Mouse (Mus musculus): ENCODE measurements around the gene Cbl. TPM values are rescaled to one million over a fixed set of nuclear protein-coding genes. Genes with fewer than 3 reads are reported as not detected.
A peak's percentile ranks its signal among the peaks of the same experiment; 100 is the strongest.

The Cbl gene
- polyA plus RNA-seq, 3 experiments from 2014 or later = 17.9 to 31.2 (median 19.8) TPM

DNA sequence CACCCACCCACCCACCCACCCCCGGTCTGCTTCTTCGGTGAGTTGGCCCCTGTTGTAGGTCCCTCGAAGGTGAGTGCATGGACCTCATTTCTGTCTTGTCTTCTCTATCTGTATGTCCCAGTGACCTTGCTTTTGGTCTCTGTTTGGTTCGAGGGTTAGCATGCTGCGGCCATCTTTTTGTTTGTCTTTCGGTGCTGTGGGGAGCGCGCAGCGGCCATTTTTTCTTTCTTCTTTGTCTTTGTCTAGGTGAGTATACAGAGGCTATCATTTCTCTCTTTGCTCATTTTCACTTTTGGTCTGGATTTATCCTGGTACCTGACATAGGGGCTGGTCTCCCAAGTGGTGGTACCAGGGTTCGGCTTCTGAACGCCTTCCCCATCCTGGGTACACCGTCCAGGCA lies 55.0 kb downstream of the Cbl start:
- ATAC-seq = no peak

DNA sequence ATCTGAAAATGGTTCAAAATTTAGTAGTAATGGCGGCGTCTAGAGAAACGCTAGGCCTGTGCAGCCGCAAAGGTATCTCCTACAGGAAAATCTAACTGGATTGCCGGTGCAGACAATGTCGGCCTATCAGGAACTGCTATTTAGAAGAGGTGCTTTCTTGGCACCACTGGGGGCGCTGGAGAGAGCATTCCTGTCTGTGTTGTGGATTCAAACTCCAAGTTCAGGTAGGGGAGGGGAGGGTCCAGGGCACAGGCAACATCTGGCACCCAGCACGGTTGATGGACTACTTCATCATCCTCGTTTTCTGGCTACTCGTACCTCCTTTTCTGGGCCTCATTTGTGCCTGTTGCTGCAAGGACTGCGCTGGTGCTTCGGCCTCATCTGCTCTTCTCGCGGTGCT lies 55.5 kb downstream of the Cbl start:
- peak; percentile 41 for ATAC-seq

DNA sequence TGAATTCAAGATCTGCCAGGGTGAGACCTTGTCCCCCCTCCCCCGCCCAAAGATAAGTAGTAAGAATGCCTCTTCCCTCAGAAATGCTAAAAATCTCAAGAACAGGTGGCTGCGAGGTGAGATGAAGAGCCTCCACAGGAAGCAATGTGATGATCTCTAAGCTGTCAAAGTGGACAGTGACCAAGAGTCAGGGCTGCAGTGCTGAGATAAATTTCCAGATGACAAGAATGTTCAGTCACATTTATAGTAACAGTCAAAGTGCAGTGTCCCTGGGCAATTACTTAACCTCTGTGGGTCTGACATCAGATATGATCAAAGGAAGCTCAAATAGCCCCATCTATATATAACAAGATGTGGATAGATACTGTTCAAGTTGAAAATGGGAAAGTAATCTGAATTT lies 56.4 kb downstream of the Cbl start:
- ATAC-seq = no peak

DNA sequence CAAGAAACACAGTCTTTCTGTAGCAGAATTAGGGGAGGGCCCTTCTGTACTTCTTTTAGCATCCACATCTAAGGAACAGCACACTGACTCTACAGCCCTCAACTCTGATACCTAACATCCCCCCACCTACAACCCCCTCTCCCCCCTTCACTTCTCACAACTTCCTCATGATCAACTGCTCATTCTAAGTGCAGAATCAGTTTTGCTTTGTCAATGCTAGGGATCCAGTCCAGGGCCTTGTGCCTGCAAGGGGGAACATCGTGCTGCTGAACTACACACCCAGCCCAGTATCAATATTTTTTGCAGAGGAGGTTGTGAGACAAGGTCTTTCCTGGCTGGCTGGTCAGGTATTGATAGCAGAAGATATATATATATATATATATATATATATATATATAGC lies 57.9 kb downstream of the Cbl start:
- no peak for ATAC-seq

DNA sequence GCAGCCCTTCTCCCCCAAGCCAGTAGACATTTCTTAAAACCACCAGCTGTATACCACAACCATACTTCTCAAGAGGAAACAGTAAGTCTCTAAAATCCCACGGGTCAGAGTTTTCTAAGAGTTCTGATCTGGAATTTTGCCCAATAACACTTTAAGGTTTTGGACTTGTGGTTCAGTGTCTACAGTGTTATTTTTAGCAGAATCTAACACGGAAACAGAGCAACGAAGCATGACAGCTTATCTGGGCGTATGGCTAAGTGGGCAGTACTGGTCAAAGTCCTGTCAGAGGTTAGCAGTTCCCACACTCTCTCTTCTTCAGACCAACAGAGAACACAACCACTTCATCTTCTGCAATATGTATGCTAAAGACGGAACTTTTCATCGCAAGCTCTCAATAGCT lies 58.3 kb downstream of the Cbl start:
- ATAC-seq = no peak

DNA sequence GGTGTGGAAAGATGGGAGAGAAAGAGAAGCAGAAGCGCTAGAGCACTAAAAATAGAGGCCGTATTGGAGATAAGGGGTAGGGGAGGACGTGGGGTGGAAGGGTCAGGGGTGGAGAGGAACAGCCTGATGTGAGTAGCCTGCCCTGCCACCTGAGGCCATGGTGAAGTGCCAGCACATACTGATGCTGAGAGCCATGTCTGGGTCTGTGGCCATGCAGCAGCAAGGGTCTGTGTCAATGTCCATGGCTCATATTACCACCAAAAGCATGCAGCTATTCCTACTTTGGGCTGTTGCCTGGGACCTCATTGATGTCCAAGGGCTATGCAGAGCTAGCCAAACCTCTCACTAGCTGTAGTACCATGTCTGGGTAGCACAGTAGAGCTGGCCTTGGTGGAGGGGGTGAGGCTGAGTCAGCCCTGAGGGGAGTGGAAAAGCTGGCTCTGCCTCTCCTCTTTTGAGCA lies 63.1 kb downstream of the Cbl start:
- ATAC-seq = no peak

DNA sequence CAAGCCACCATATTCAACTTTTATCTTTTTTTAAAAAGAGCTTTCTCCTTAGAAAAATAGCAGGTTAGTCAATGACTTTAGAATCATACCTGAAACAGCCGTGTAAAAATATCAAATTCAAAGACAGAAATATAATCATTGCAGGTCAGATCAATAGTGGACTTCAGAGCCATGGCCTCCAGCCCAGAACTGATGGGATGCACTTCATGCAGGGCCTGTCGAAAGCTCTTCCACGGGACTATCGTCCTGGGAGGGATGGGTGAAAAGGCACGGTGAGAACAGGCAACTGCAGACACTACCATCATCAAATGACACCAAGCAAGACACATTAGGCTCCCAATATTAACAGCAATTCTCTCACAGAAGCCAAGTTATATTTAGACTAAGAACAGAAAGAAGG lies 64.9 kb downstream of the Cbl start:
- no peak for ATAC-seq

DNA sequence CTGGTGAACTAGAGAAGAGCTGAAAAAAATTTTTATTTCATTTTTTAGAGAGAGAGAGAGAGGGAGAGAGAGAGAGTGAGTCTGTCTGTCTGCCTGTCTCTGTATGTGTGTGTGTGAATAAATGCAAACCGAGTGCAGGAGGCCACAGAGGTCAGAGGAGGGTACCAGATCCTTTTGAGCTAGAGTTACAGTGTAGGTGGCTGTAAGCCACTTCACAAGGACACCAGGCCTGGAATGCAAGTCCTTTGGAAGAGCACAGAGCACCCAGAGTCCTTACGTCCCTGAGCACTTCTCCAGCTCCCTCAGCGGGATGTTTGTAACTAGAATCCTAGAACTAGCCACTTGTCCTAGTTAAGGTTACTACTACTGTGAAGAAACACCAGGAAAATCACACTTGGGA lies 74.0 kb downstream of the Cbl start:
- ATAC-seq = no peak

DNA sequence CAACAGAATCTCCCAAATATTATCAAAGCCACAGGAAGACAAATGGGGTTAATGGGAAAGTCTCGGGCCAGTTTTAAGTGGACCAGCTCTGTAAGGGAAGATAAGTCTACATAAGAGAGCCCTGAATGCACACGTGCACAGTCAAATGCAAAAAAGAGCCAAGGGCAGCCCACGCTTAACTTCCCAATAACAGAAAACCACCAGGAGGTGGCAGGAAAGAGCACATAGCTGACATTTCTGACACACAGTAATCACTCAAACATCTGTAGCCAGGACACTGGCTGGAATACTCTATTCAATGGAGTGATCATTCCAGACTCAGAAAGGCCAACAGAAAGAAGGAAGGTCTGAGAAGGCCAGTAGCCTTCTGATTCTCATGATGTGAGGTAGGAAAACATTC lies 86.6 kb downstream of the Cbl start:
- no peak for ATAC-seq

DNA sequence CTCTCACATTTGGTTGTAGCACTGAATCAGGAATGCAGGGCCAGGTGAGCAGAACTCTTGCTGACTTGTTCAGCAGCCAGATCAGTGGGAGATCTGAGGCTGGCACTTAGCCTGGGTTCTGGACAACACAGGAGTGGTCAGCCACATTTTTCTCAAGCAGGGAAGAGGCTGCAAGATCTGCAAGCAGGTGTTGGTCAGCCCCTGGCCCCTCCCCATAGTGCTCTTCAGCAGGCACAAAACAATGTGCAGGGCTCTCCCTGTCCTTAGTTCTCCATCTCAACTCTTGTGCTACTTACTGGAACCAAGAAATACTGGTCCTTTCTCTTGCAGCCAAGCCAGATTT lies 89.2 kb downstream of the Cbl start:
- ATAC-seq = no peak

DNA sequence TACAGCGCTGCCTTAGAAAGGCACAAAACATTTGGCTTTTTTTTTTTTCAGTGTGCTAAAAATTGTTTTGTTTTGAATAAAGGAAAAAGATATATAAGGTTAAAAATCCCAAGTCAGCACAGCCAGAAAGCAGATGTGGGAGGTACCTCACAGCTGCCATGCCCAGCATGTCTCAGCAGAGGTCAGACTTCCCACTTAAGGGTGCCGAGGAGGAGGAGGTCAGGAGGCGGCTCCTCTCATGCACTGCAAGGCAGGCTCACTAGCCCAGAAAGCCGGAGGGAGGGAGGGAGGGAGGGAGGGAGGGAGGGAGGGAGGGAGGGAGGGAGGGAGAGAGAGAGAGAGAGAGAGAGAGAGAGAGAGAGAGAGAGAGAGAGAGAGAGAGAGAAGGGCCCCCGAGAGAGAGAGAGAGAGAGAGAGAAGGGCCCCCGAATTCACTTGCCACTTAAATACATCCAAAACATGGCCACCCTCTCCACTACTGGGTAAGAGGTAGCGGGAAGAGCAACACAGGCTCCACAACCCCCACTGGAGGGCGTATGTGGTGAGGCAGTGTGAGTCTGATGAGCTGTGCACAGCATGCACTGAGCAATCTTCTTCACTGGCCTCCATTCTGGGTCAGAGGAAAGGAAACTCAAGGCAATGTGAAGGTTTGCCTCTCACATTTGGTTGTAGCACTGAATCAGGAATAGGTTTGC lies 89.7 kb downstream of the Cbl start:
- ATAC-seq = no peak

DNA sequence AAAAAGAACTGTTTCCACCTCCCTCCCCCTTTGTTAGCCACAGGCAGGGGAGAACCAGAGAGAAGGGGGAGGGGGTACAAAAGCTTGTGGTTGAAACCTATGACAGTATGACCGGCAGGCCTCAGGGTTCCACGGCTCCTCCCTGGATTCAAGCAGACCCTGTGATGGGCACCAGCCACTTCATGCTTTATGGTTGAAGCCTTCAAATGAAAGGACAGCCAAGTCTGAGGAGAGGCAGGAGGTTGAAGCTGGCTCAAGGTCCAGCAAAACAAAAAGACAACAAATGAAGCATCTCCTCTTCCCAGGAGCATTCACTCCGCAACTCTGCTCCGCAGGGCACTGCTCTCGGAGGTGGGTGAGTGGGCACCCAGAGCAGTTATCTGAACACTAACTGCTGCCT lies 90.4 kb downstream of the Cbl start:
- no peak for ATAC-seq

DNA sequence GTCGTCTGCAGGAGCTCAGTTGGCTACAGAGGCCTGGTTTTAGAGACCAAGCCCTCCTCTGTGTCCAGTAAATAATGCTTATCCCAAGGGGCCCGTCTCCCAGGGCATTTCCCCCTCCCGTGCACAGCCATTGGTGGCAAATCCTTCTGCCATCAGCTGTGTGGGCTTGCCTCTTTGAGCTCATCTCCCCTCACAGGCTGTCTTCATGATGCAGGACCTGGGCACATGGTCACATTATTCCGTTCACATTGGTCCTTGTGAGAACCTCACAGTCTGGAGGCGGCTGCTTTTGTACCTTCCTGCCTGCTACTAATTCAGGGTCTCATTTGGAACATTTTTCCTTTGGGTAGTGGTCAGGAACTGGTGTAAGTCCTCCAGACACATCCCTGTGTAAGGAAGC lies 91.9 kb downstream of the Cbl start:
- no peak for ATAC-seq

DNA sequence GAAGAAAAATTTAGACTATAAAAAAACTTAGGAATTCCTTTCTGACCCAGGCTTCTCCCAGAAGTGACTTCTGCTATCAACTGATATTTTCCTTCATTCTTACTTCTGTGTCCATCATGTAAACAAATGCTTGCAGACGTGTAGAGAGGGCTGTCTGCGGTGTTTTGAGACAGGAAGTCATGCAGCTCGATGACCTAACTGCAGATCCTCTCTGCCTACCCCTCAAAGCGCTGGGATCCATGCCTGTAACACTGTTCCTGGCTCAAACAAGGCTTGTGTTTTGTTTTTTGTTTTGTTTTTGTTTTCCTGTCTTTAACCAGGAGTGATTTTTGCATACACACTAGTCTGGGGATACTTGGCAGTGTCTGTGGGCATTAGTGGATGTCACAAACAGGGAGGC lies 96.0 kb downstream of the Cbl start:
- no peak for ATAC-seq

DNA sequence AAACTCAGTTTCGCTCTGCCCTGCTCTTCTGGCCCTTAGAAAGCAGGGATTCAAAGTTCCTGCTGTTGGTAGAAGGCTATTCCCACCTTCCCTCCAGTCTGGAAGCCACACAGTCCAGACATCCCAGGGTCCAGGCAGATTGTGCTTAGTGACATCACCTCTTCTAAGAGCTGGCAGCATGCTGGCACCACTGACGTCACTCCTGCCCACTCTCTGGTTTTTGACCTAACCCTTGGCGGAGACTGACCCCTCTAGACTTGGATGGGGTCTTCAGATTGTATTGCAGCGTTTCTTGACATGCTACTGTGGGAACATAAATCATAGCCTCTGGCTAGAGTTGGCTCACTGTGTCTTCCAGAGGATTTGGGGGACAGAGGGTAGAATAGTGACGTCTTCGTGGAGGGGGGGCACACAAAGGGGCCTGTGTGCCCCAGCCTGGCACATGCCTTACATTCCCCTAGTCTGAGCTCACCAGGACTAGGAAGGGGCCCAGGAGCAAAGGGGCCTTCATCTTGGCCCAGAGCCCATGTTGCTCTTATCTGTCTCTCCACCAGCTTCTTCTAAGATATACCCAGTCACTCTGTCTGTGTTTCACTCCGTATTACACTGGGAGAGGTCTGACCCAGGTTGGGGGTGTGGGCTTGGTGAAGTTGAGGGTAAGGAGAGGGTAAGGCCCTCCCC lies 98.0 kb downstream of the Cbl start:
- no peak for ATAC-seq

DNA sequence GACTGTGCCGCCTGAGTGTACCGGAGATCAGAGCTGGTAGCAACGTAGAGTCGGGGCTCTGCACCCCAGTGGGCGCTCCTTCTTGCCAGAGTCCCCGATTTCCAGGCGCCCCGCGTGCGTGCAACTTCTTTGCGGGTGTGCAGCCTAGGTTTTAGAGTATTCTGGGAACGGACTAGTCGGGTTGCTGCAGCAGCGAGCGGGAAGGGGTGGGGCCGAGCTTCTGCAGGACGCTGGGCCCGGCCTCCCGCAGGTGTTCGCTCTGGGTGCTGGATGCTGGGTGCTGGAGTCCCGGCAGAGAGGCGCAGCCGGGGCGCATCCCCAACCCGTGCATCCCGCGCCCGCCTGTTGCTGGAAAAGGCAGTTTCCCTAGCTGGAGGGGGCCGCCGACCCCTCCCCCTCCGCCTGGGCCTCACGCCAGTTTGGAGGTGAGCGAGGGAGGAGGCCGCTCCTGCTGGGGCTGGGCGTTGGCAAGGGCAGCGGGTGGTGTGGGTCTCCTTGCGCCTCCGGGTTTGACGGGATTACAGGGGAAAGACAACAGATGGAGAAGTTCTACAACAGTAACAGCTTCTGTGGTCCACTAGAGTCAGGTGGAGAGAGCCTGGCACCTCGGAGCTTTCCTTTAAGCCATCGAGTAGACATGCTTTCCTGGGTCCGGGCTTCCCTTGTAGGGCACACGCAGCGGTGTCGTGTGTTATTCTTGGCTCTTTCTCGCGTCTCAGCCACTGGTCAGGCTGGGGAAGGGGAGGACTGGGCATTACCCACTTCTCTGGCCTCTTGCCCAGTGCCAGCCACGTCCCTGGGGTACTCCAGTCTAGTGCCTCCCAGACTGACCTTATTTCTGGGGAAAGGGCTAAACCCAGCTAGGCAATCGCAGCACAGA lies 98.8 kb downstream of the Cbl start:
- peak; percentile 19 for ATAC-seq

DNA sequence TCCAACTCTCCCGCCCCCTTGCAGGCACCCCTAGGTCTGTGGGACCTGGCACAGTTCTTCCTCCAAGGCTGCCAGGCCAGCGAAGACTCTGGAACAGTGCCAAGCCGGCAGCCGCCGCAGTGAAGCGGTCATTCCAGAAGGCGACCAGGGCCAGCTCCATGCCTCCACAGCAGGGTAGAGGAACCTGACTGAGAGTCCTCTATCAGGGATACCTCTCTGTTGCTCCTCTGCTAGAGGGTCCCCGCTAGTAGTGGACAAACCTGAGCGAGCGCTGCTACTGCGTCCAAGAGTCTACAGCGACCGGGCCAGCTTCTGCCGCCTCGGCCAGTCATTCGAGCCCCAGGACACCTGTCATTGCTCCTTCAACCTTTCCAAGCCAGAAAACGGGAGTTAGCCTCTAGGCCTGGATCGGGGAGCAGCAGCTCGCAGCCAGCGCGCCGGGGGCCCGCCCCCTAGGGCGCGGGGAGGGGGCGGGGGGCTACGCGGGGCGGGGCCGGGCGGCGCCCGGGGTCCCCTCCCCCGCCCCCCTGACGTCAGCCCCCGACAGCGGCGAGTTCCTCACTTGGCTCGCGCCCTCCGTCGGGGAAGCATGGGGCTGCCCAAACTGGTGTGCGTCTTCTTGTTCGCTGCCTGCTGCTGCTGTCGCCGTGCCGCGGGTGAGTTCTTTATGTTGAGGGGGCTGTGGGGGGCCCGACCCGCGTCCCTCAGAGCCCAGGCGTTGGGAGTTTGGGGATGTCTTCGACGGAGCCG lies 99.6 kb downstream of the Cbl start, which contains the start of gene Mcam:
TSS of gene Mcam (plus strand) at position 369 of the 750 bp plus-strand sequence.
- no peak for ATAC-seq

DNA sequence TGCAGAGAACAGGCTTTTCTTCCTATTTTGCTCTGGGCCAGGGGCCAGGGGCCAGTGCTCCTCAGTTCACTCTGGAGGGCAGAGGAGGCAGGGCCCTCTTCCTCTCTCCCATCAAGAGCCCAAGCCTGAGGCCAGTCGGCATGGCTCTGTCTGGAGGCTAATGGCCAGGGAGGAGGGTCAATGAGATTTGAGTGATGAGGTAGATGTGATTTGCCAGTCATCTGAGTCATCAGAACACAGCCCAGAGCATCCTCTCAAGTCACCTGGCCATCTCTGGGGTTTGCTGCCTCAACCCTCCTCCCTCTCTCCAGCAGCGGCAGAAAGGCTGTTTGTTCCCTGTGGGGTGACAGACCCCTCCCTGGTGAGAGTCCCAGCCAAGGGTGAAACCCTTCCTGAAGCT lies 100.6 kb downstream of the Cbl start:
- ATAC-seq = no peak

DNA sequence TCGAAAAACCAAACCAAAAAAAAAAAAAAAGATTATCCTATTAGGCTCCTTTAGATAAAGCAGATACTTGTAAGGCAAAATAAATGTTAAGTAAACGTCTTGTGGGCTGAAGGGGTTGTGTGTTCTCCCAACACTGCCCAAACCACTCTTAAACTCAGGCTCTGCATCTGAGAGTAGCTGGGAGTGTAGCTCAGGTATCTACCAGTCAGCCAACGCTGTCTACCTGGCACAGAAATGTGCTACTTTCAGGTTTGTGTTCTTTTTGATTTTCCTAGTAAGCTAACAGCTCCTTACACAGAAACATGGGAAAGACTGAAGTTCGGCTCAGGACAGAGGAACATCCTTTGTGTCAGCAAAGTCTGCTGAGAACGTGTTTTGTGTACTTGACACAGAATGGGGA lies 101.6 kb downstream of the Cbl start:
- ATAC-seq = no peak

DNA sequence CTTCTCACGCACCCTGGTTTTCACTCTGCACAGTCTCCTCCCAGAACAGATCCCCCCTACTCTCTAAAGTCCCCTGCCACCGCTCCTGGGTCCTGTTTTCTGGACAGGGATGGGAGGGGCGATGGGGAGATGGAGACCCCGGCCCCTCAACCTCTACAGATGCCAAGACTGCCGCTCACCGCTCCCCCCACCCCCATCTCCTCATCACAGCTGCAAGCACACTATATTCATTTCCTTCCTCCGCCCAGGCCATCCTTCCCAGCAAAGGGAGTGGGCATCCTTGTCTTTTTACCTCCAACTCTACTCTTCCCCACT lies 102.6 kb downstream of the Cbl start:
- no peak for ATAC-seq

DNA sequence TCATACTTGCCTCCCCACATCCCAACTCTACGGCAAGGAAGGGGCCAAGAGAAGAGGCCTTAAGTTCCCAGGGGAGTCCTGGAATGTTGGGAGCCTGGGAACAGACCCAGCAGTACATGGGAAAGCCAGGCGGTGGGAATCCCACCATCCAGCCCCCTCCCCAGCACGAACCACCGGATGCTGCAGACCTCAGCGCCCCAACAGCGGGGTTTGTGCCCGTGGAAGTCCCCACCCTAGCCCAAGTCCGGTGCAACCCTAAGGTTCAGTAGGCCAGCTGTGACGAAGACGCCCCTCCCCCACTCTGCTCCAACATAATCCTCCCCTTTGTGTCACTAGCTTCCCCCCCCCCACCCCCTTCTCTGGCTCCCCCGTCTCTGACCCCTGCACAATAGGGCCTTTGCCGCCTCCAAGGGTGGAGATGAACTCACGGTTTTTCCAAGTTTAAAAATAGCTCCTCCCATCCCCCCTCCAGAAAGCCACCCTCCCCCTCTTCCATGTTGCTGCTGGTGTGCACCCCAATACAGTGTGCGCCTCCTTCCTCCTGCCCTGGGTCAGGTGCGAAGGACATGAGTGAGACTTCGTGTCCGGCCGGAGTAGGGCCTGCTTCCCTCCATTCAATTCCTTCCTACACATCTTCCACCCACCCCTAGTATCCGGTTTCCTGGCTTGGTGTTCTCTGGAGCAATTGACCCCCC lies 103.1 kb downstream of the Cbl start:
- ATAC-seq = no peak

DNA sequence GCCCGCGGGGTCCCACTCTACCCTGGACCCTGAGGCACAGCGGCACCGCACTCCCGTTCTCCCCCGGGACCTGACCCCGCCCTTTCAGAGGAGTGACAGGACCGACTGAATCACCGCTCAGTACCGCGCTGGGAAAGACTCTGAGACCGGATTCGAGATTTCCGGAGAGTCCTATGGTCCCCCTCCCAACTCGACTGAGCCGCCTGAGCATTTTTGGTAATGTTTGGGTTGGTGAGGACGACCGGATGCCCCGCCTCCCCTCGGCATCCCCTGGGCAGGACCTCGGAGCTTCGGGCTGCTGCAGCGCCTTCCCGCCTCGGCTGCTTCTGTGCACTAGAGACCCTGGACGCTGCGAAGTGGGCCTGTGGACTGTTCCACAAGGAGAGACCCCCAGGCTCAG lies 103.8 kb downstream of the Cbl start:
- peak; percentile 92 for ATAC-seq

Data from inflammation-experienced regulatory T-cells, adult 6 months (primary cell).